Mouse (Mus musculus) liver, embryonic 16.5 days (tissue): ENCODE measurements at regions not wholly inside any gene's neighbourhood (a gene's known extent, or its start where the extent isn't known, plus 50 kb on each side); places are given as distances from the start of the nearest gene placed in this dataset.
"Not testable (repeated sequence)": the region's sequence is repeated elsewhere in the genome, so short reads cannot be mapped to it uniquely, and the experiment has no call there.

Source experiments
- ATAC-seq: fragments of 200-750 bp; cut with Nextera tagmentation; 2 replicates; pipeline ENCODE4 v1.8.0; 2017; ENCODE audit warnings: low read depth, mild to moderate bottlenecking, moderate number of reproducible peaks, moderate library complexity
- H3K27ac ChIP-seq: fragments of 300-500 bp; sonication (generic); 2 replicates; pipeline ENCODE4 v1.5.1; 2014; ENCODE audit warnings: mild to moderate bottlenecking, low read length
- H3K27me3 ChIP-seq: fragments of 300-500 bp; sonication (generic); 2 replicates; pipeline ENCODE4 v1.6.1; 2014; ENCODE audit warnings: low read depth, low read length, mixed read lengths; ENCODE audit not compliant: control insufficient read depth, insufficient read depth
- H3K36me3 ChIP-seq: fragments of 300-500 bp; sonication (generic); 2 replicates; pipeline ENCODE4 v1.6.1; 2014; ENCODE audit warnings: mild to moderate bottlenecking; ENCODE audit not compliant: control insufficient read depth, insufficient read depth
- H3K4me1 ChIP-seq: fragments of 300-500 bp; sonication (generic); 2 replicates; pipeline ENCODE4 v1.6.1; 2014; ENCODE audit warnings: low read depth, low read length, mixed read lengths; ENCODE audit not compliant: control insufficient read depth
- H3K4me2 ChIP-seq: fragments of 300-500 bp; sonication (generic); 2 replicates; pipeline ENCODE4 v1.6.1; 2014; ENCODE audit warnings: low read depth, low read length, mixed read lengths
- H3K4me3 ChIP-seq: fragments of 300-500 bp; sonication (generic); 2 replicates; pipeline ENCODE4 v1.5.1; 2014; ENCODE audit warnings: low read depth, mild to moderate bottlenecking, low read length
- H3K9ac ChIP-seq: fragments of 300-500 bp; sonication (generic); 2 replicates; pipeline ENCODE4 v1.6.1; 2014; ENCODE audit warnings: low read depth, low read length
- H3K9me3 ChIP-seq: fragments of 300-500 bp; sonication (generic); replicated peaks from 2 replicates; pipeline ENCODE4 v1.6.1; 2016; ENCODE audit warnings: low read length; ENCODE audit not compliant: control insufficient read depth
- WGBS: fragments of 180-500 bp; shearing (Covaris S2); extraction: QIAGEN DNeasy Blood & Tissue Kit; methylation state at CpG from one replicate; pipeline ENCODE4 v1.1.7; 2014; ENCODE audit not compliant: insufficient replicate concordance; 5-methylcytosine and 5-hydroxymethylcytosine counted together

DNA sequence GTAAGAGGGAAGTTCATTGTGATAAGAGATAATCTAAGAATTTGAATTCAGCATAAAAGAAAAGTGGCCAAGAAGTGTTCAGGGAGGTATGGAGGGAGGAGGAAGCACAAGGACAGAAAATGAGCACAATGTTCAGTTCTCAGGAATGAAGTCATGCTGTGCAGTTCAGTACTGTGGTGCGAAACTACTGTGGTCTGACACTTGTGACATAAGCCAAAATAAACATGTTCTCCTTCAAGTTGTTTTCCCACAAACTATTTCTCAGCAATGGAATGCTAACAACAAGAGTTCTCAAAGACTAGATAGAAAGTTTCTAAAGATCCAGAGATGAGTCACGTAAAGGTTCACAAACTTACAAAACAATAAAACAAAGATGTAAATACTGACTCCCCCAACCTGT is 531.3 kb downstream of the Cypt12 start:
- no peak overlapping the region for H3K9ac ChIP-seq
- H3K4me3 ChIP-seq = no peak overlapping the region
- H3K9me3 ChIP-seq = no peaks in the 10 kb centered on the region
- no peaks in the 10 kb centered on the region for H3K36me3 ChIP-seq
- ATAC-seq = no peak
- WGBS = 66% methylated on average over 2 of the region's 2 CpGs
- H3K27me3 ChIP-seq = no peaks in the 10 kb centered on the region
- H3K4me1 ChIP-seq = no peaks in the 10 kb centered on the region
- no peak overlapping the region for H3K27ac ChIP-seq
- no peak overlapping the region for H3K4me2 ChIP-seq

GRCm38 (mm10) chr3:18482006-18482405 is 533.8 kb downstream of the Cypt12 start:
- ATAC-seq = no peak
- no peaks in the 10 kb centered on the region for H3K9me3 ChIP-seq
- no peak overlapping the region for H3K27ac ChIP-seq
- no peak overlapping the region for H3K9ac ChIP-seq
- H3K4me1 ChIP-seq = no peaks in the 10 kb centered on the region
- no peaks in the 10 kb centered on the region for H3K36me3 ChIP-seq
- no peaks in the 10 kb centered on the region for H3K27me3 ChIP-seq
- H3K4me3 ChIP-seq = no peak overlapping the region
- 52% methylated on average over 2 of the region's 2 CpGs for WGBS
- H3K4me2 ChIP-seq = no peak overlapping the region

- H3K4me3 ChIP-seq = no peak overlapping the region
- H3K9me3 ChIP-seq = no peaks in the 10 kb centered on the region
- no peaks in the 10 kb centered on the region for H3K36me3 ChIP-seq
- no peak for ATAC-seq
- H3K9ac ChIP-seq = no peak overlapping the region
- H3K27me3 ChIP-seq = no peaks in the 10 kb centered on the region
- 46% methylated on average over 2 of the region's 2 CpGs for WGBS
- no peak overlapping the region for H3K27ac ChIP-seq
- no peak overlapping the region for H3K4me2 ChIP-seq
- no peaks in the 10 kb centered on the region for H3K4me1 ChIP-seq
Observed at GRCm38 (mm10) chr3:18488886-18489285, 540.7 kb downstream of the Cypt12 start.

DNA sequence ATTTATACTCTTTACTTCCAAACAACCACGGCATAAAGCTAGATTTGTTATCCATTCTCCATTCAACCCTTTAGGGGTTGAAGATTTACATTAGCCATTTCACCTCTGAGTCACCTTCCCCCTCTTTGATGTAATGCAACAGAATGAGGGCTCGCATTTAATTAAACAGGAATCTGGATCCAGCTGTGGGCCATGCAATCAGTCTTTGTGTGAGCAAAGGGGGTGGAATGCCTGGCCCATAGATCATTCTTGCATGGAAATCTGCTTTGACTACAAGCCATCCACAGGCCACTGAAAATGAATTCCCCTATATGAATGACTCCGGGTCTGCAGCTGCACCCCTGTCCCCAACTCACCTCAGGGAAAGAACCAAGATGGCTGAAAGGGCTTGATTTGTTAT is 574.4 kb downstream of the Cypt12 start:
- no peak for ATAC-seq
- no peak overlapping the region for H3K4me2 ChIP-seq
- H3K4me1 ChIP-seq = no peaks in the 10 kb centered on the region
- H3K9me3 ChIP-seq = no peaks in the 10 kb centered on the region
- WGBS = 57% methylated on average over 3 of the region's 3 CpGs
- no peak overlapping the region for H3K9ac ChIP-seq
- no peaks in the 10 kb centered on the region for H3K36me3 ChIP-seq
- H3K27ac ChIP-seq = no peak overlapping the region
- no peaks in the 10 kb centered on the region for H3K27me3 ChIP-seq
- H3K4me3 ChIP-seq = no peak overlapping the region

DNA sequence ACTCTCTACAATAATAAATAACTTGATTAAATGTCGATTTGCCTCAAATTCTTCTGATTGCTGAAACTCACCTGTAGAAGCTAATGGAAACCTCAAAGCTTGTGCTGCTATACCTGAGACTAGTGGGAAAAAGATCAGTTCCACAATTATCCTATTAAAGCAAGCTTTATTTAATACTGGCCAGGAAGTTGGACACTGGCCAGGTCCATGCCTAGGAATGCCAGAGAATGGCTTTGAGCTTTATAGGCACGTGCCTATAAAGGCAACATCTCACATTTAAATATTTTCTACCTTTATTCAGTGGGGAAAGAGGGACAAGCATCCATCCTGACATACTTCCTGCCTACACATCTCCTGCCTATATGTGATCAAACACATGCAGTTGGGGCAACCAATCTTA is 575.8 kb downstream of the Cypt12 start:
- no peak overlapping the region for H3K4me2 ChIP-seq
- H3K4me1 ChIP-seq = no peaks in the 10 kb centered on the region
- no peak overlapping the region for H3K27ac ChIP-seq
- no peak for ATAC-seq
- H3K27me3 ChIP-seq = no peaks in the 10 kb centered on the region
- H3K36me3 ChIP-seq = no peaks in the 10 kb centered on the region
- no peaks in the 10 kb centered on the region for H3K9me3 ChIP-seq
- WGBS = 50% methylated on average over 2 of the region's 2 CpGs
- H3K9ac ChIP-seq = no peak overlapping the region
- H3K4me3 ChIP-seq = no peak overlapping the region

GRCm38 (mm10) chr3:18557201-18557600 is 609.0 kb downstream of the Cypt12 start:
- ATAC-seq = no peak

DNA sequence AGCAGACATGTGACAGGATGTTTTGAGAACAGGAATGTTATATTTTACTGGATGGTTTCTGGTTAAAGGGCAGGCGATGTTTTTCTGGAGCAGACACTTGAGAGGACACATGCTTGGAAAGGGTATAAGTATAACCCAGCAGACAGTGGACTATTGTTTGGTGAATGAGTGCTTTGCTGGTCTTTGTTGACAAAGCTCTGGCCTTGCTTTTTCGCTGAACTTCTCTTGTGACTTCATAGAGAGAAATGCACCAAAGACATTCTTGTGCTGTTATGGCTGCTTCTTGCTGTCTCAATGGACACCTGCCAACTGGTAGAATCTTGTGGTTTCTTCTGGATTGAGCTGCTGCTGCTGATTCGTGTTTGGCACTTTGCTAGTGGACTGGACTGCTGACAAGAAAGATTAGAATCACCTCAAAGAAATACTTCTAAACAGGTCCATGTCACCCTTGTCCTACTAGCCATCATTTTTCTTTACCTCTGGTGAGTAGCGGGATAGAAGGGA is 612.1 kb downstream of the Cypt12 start:
- no peaks in the 10 kb centered on the region for H3K36me3 ChIP-seq

More at GRCm38 (mm10) chr3:18557201-18557600, 609.0 kb downstream of the Cypt12 start:
- Histone ChIP-seq H3K36me3 (no peaks in the 10 kb centered on the region), H3K4me3 (no peak overlapping the region), H3K4me2 (no peak overlapping the region), H3K27ac (no peak overlapping the region), H3K27me3 (no peaks in the 10 kb centered on the region), H3K4me1 (no peaks in the 10 kb centered on the region), H3K9ac (no peak overlapping the region), H3K9me3 (no peaks in the 10 kb centered on the region)
- WGBS = 68% methylated on average over 2 of the region's 2 CpGs

DNA sequence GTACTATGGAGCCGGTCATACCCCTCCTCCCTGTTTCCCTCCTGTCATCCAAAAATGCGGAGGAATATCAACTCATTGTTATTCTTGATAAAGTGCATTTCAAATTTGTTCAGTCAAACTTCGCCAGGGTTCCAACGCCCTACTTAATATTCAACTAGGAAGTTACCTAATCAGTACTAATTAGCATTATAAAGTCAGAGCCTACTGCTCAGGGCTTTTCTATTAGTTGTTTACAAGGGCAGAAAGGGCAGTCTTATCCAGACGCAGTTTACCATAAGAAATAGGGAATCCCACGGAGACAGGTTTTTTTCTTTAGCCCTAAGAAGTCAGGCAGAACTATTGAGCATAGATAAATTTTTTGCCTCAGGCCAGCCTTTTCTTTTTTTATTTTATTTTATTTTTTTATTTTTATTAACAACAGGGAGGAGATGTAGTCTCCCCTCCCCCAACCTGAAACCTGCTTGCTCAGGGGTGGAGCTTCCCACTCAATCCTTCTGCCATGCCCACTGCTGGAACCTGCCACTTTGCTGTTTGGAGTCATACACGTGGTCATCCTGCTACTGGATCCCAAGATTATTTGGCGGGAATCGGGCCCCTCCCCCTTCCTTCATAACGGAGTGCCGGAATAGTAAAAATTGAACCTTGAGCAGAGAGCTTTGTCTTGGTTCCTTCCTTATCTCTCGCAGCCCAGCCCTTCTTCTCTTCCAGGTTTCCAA is 632.9 kb downstream of the Cypt12 start:
- H3K4me2 ChIP-seq, H3K27ac ChIP-seq, ATAC-seq, H3K4me1 ChIP-seq, H3K9ac ChIP-seq, H3K9me3 ChIP-seq, H3K27me3 ChIP-seq, H3K36me3 ChIP-seq, H3K4me3 ChIP-seq: not testable (repeated sequence)
- 54% methylated on average over 12 of the region's 12 CpGs for whole genome bisulfite sequencing

More for the DNA sequence above, 612.1 kb downstream of the Cypt12 start:
- H3K9ac ChIP-seq = no peak overlapping the region
- no peak overlapping the region for H3K4me2 ChIP-seq
- no peak overlapping the region for H3K4me3 ChIP-seq
- H3K4me1 ChIP-seq = no peaks in the 10 kb centered on the region
- no peaks in the 10 kb centered on the region for H3K9me3 ChIP-seq
- H3K27me3 ChIP-seq = no peaks in the 10 kb centered on the region
- no peak for ATAC-seq
- H3K27ac ChIP-seq = no peak overlapping the region
- WGBS = 53% methylated on average over 4 of the region's 4 CpGs

- Histone ChIP-seq H3K27me3 (no peaks in the 10 kb centered on the region), H3K4me2 (no peak overlapping the region), H3K27ac (no peak overlapping the region), H3K9me3 (no peaks in the 10 kb centered on the region), H3K36me3 (no peaks in the 10 kb centered on the region), H3K4me1 (no peaks in the 10 kb centered on the region; the same call in 1 of the 2 replicates), H3K4me3 (no peak overlapping the region), H3K9ac (no peak overlapping the region)
- ATAC-seq = no peak
- 39% methylated on average over 7 of the region's 7 CpGs for WGBS
Observed at GRCm38 (mm10) chr3:18620608-18621007, 672.4 kb downstream of the Cypt12 start.
